Mouse (Mus musculus): ENCODE measurements around the gene Olfr583. TPM values are rescaled to one million over a fixed set of nuclear protein-coding genes. Genes with fewer than 3 reads are reported as not detected.

The Olfr583 gene
- total RNA-seq (2017) = not detected in 3 replicates

DNA sequence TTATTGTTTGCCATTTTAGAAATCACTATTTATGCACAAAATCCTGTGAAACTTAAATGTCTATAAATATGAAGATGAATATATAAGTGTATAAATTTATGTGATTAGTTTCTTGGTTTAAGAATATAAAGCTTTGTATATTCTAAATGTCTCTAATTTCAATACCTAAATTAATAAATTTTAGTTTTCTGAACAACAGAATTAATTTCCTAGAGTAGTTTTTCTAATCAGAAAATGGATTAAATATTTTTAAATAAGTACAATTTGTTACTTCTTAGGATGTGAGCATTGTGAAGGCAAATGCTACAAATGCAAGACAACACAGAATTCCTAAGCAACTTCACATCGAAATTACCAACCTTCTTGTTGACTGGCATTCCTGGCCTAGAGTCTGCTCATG is at the start of gene Olfr583:
Gene Olfr583, plus strand, starts transcription at position 301 of the 400 bp plus-strand sequence.
- no peak for ATAC-seq (replicated peaks; ENCODE audit: insufficient number of reproducible peaks, low FRiP score, low TSS enrichment, poor library complexity, severe bottlenecking)

DNA sequence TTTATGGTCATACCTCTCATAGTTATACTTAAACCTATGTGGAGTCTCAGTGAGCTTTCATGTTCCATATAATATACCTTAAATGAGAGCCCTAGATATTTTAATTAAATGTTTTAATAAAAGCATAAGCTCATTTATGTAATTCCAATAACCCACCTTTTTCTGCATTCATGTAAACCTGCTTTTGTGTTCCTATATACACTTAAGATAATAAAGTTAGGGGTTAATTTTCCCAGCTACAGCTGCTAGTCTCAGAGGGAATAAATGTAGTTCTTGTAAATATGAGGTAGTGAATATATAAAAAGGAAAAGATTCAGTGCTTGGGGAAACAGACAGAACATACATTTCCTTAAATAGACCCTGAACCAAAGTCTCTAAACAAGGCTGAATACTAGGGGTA is 13.4 kb upstream of the Olfr583 start, which contains the start of gene Olfr582:
Gene Olfr582, plus strand, starts transcription at position 301 of the 400 bp plus-strand sequence.
- no peak for ATAC-seq (replicated peaks; ENCODE audit: insufficient number of reproducible peaks, low FRiP score, low TSS enrichment, poor library complexity, severe bottlenecking)

- ATAC-seq (replicated peaks; ENCODE audit: insufficient number of reproducible peaks, low FRiP score, low TSS enrichment, poor library complexity, severe bottlenecking) = no peak
These were observed 30.5 kb downstream of the Olfr583 start, which contains the start of gene Olfr584 for GRCm38 (mm10) chr7:103081585-103081984. TSS of gene Olfr584 (plus strand) at chr7:103081885.

- ATAC-seq (replicated peaks; ENCODE audit: insufficient number of reproducible peaks, low FRiP score, low TSS enrichment, poor library complexity, severe bottlenecking) = no peak
These were observed 46.3 kb downstream of the Olfr583 start, which contains the start of gene Olfr585 for GRCm38 (mm10) chr7:103097420-103097819. TSS of gene Olfr585 (plus strand) at chr7:103097720.

Other genes with a start within 250 kb of the Olfr583 start
- not detected in 3 replicates for gene Olfr564, start 247.8 kb upstream of the Olfr583 start, total RNA-seq (2017)
- not detected in 3 replicates for gene Olfr566, start 192.5 kb upstream of the Olfr583 start, total RNA-seq (2017)
- gene Olfr568, start 174.2 kb upstream of the Olfr583 start, total RNA-seq (2017) = not detected in 3 replicates
- not detected in 3 replicates for gene Olfr569, start 160.4 kb upstream of the Olfr583 start, total RNA-seq (2017)
- gene Olfr570, start 156.7 kb upstream of the Olfr583 start, total RNA-seq (2017) = not detected in 3 replicates
- not detected in 3 replicates for gene Olfr571, start 133.8 kb upstream of the Olfr583 start, total RNA-seq (2017)
- gene Olfr572, start 126.9 kb upstream of the Olfr583 start, total RNA-seq (2017) = not detected in 3 replicates
- gene Olfr573-ps1, start 108.7 kb upstream of the Olfr583 start, total RNA-seq (2017) = not detected in 3 replicates
- gene Olfr574, start 102.8 kb upstream of the Olfr583 start, total RNA-seq (2017) = not detected in 3 replicates
- gene Olfr575, start 92.5 kb upstream of the Olfr583 start, total RNA-seq (2017) = not detected in 3 replicates
- gene Olfr576, start 88.6 kb upstream of the Olfr583 start, total RNA-seq (2017) = not detected in 3 replicates
- gene Olfr577, start 75.4 kb upstream of the Olfr583 start, total RNA-seq (2017) = not detected in 3 replicates
- gene Olfr578, start 62.0 kb upstream of the Olfr583 start, total RNA-seq (2017) = not detected in 3 replicates
- not detected in 3 replicates for gene Olfr582, start 13.3 kb upstream of the Olfr583 start, total RNA-seq (2017)
- not detected in 3 replicates for gene Olfr584, start 30.6 kb downstream of the Olfr583 start, total RNA-seq (2017)
- gene Olfr585, start 46.4 kb downstream of the Olfr583 start, total RNA-seq (2017) = 1.3 TPM in 1 of 3 replicates, not detected in the others
- not detected in 3 replicates for gene Olfr586, start 74.3 kb downstream of the Olfr583 start, total RNA-seq (2017)
- gene Olfr588-ps1, start 89.6 kb downstream of the Olfr583 start, total RNA-seq (2017) = not detected in 3 replicates
- gene Olfr589, start 105.1 kb downstream of the Olfr583 start, total RNA-seq (2017) = not detected in 3 replicates
- not detected in 3 replicates for gene Olfr591, start 127.0 kb downstream of the Olfr583 start, total RNA-seq (2017)
- 0.10 TPM in 1 of 3 replicates, not detected in the others for gene Olfr592, start 133.5 kb downstream of the Olfr583 start, total RNA-seq (2017)
- gene Olfr593, start 160.6 kb downstream of the Olfr583 start, total RNA-seq (2017) = not detected in 3 replicates
- not detected in 3 replicates for gene Olfr594, start 165.7 kb downstream of the Olfr583 start, total RNA-seq (2017)
- not detected in 3 replicates for gene Usp17ld, start 201.2 kb downstream of the Olfr583 start, total RNA-seq (2017)